Mouse (Mus musculus): ENCODE data around the gene Slc5a5.

Slc5a5 gene

DNA sequence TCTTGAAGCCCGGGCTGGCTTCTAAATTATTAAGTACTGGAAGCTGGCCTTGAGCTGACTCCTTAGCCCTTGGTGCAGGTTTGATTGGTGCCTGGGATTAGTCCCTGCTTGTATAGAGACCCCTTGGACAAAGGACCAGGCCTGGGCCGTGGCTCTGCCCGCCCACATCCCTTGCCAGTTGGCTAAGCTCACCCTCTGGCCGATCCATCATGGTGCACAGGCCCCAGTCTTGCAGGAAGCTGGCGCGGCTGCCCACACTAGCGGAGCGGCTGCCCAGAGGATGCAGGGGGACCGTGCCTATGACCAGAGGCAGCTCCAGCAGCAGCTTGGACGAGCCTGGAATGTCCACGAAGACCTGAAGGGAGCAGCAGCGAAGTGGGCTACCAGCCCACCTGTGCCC lies 55.9 kb downstream of the Slc5a5 start:
- DNase-seq (ENCODE audit: low spot score in 2 of 2) = no peak

DNA sequence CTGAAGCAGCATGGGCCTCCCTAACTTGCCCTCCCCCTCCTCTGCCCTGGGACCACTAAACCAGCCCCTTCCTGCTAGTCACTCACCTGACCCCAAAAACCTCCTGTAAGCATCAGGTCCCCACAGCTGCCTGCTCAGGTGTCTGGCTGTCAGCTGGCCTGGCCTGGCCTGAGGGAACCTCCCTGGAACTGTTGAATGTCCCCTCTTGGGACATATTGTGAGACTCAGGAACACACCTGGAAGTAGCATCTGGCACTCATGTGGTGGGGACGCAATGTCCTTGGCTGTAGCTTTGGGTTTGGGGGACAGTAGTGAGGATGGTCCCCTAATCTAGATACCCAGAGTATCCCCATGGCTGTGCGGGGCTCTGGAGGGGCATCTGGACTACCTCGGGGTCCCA lies 58.5 kb downstream of the Slc5a5 start:
- no peak for DNase-seq (ENCODE audit: low spot score in 2 of 2)

- DNase-seq (ENCODE audit: low spot score in 2 of 2) = peak in 1 of 2 experiments; percentile 46
Measured at GRCm38 (mm10) chr8:70833520-70833919, 59.0 kb downstream of the Slc5a5 start.

DNA sequence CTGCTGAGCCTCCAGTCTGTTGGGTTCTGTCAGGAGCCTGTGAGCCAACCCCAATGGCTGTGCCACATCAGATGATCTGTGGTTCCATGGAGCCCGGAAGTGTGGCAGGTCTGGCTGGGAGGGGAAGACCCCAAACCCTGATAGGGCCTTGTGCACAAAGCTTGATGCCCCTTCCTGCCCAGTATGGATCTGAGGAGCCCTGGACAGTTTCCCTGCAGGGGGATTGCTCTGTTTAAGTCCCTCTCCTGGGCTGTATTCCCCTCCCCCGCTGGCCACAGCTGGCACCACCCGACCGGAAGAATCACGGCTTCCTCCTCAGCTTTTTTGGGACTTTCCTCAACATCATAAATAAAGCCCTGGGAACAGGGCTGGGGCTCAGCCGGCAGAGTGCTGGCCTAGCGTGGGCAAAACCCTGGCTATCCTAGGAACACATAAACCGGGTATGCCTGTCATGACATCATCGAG lies 59.5 kb downstream of the Slc5a5 start:
- no peak for DNase-seq (ENCODE audit: low spot score in 2 of 2)

Data from spleen, postnatal 10 days (tissue).